Mouse (Mus musculus) CD8-positive naive resting alpha-beta T cell, adult 2 months (primary cell): ENCODE measurements around the gene Vmn2r34.
"Not testable (repeated sequence)": the region's sequence is repeated elsewhere in the genome, so short reads cannot be mapped to it uniquely, and the experiment has no call there.

Source experiments
- DNase-seq, 2 experiments: peaks; one replicate each; pipeline ENCODE4 v3.0.0; 2022; ENCODE audit warnings: low read depth in 2 of 2, low spot score in 2 of 2

The Vmn2r34 gene

DNA sequence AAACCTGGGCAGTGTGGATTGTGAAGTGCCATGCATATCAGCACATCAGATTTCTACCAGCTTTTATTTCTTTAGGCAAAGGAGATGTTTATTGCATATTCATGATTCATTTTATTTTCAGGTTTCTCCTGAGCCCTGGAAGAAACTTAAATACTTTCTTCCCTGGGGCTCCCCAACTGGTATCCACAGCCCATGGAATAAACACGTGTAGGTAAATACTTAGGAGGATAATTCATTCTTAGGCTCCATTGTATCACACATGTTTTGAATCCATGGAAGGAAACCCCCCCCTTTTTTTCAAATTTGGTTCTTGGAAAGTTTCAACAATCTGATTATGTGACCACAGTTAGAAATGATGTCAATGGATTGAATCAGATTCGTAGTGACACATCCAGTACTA, at the start of gene Vmn2r34:
TSS of gene Vmn2r34 (minus strand) at position 101 of the 400 bp plus-strand sequence.
- DNase-seq = not testable (repeated sequence)

DNA sequence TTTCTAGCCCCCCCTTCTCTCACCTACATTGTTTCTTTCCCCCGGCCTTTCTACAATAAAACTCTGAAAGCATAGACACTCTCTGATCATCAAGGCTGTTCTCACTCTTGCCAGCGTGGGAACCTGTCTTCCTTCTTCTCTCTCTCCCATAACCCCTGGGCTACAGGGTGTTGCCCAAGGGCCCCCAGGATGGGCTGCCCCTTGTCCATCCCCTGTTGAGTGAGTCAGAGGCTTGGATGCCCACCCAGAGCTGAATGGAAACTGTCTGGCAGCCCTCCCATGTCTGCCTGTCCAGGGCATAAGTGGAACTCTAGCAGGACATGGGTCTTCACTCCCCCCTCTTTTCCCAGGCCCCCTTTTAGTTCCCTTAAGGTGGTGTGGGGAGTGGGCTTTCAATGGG, 15.3 kb downstream of the Vmn2r34 start:
- DNase-seq = not testable (repeated sequence)
